Mouse (Mus musculus): Measurements from ENCODE around the gene Eri3.

Gene Eri3

DNA sequence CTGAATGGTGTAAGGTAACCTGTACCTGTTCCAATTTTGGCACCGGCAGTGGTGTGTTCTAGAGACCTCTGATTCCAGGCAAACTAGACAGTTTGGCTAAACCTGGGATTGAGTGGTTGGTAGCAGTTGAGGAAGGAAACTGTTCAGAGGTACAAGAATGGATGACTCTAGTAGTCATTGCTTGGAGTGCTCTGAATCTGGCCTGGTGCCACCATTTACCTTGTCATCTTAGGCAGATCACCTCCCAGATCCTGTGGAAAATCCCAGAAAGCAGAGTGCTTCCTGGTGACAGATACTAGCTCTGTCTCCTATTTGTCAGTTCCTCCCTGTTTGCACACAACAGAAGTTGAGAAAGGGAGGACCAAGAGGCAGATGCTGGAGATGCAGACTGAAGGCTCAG, 27.4 kb downstream of the Eri3 start:
- no peak for DNase-seq (ENCODE audit: low spot score in 2 of 2)

DNA sequence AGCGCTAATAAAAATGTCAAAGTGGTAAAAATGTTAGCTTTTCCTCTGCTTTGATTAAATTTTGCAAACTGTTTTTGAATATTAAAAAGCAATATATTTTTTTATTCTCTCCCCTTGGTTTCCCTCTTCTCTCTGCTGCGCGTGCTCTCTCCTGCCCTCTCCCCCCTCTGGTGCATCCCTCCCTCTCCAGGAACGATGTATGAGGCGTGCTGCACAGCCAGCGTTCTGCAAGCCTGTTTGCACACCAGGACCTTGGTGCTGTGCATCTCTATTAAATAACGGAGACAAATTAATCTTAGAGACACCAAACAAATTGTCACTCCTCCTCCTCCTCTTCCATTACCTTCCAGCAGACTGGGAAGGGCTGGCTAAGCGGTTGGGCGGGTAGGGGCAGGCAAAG, 31.5 kb downstream of the Eri3 start:
- no peak for DNase-seq (ENCODE audit: low spot score in 2 of 2)

DNA sequence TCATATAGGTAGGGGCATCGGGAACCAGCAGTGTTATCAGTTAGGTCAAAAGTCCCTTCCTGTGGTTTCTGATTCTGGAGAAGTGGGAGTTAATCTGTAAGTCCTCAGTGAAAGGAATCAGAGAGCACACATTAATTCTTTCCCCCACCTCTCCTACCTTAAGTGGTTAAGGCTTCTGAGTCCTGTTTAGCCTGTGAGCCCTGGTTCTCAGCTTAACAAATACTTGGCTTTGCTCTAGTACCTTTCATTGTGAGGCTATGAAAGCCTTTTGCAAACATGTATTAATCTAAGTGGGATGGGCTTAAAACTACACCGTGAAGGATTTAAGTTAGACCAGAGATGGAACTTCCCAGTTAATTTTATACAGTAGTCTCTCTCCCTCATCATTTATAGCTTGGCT, 35.8 kb downstream of the Eri3 start:
- no peak for DNase-seq (ENCODE audit: low spot score in 2 of 2)

DNA sequence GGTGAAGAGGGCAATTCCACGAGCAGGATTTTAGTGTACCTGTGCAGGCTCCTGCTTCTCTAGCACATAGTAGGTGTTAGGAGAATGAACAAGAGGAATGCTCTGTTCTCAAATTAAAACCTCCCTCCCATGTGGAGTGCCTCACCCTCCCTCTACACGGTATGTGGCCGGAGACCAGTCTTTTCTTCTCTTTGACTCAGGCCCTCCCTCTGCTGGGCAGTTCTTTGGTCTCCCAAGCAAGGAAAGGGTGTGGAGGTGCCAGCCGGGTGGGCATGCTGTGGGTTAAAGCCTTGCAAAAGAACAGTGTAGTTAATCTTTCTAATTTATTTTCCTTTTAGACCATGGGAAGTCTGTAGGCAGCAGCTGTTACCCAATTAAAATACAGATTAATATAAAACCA, 37.3 kb downstream of the Eri3 start:
- no peak for DNase-seq (ENCODE audit: low spot score in 2 of 2)

DNA sequence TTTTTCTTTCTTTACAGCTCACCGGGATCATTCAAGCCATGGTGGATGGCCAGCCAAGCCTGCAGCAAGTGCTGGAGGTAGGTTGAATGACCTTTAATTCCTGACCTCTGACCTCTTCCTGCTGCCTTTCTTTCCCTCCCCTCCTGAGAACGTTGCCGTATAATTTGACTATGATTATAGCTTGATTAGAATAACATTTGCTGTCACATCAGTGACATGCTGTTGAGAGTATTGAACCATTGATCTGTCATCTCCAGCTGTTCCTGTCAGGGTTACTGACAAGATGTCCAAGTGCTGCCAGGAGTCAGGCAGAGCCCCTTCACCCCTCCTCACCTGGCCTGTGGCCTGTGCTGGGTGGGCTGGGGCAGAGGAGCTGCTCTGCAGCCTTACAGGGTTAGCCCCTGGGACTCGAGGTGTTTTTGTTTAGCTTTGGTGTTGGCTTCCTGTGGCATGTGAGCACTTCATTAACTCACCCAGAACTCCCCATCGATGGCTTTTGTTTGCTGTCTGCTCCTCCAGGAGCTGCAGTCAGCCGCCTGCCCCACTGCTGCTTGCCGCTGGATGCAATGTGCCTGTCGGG, 39.0 kb downstream of the Eri3 start:
- no peak for DNase-seq (ENCODE audit: low spot score in 2 of 2)

DNA sequence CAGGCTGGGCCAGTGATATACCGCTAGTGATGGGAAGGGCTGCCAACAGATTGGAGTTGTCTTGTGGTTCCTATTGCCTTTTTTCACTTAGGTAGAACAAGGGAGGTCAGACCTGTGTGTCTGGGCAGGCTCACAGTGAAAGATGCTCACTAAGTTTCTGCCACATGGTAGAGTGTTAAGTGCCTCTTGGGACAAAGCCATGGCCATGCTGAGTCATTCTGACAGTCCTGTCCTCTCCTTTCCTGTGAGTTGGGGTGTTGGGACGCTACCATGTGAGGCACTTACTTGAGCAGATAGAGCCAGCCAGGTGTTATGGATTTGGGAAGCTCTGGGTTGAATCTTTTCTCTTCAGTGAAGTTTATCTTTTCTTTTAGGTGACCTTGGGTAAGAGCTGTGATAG, 40.6 kb downstream of the Eri3 start:
- DNase-seq (ENCODE audit: low spot score in 2 of 2) = no peak

DNA sequence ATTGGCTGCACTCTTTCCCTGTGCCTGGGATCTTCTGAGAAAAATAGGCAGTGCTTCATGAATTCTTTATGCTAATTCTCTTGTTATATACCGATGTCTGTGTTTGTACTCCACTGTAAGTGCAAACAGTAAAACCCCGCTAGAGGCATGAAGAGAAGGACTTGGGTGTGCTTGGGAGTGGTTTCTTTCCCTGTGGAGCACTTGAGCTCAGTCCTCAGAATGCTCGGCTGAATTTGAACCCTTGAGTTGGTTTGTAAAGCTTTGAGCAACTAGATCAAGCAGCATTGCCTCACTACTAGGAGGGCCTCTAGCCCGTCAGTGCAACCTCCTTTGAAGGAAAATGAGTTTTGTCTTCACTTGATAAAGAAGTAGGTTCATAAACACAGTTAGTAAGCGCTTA, 42.0 kb downstream of the Eri3 start:
- no peak for DNase-seq (ENCODE audit: low spot score in 2 of 2)

DNA sequence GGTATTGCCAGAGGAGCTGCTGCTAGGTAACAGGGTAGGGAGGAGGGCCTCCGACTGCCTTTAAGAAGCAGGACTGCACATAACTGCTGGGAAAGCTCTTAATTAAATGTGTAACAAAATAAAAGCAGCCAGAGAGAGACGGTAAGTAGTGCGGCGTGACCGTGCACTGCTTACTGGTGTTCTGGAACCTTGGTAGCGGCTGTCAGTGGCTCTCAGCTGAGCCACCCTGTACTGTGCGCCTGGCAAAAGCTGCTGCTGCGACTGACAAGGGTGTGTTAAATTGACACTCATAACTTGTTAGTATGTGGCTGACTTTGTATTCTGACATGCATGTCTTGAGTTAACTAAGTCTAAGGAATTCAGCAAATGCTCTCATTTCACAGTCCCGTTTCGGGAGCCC, 45.1 kb downstream of the Eri3 start:
- DNase-seq (ENCODE audit: low spot score in 2 of 2) = no peak

DNA sequence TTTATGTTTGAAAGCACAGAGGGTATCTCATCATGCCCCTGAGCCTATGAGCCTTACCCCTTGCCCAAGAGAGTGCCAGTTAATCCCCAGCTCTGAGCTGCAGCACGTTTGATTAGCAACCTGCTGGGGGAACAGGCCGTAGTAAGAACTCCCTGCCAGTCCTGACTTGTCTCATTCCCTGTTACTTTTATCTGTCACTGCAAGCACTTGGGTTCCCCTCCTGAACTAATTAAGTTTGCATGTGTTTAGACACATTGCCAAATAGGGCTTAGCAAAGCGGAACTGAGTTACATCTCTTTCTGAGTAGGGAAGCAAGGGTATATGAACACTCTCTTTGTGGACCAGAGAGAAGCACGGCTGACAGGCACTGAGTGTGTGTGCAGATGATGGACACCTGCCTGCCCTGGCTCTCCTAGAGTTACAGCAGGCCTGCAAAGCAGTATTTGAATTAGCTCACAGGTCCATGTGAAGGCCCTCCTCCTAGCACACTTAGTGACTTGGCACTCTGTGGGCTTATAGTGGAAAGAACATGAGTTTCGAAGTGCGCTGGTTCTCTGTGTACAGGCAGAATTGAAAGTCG, 49.9 kb downstream of the Eri3 start:
- DNase-seq (ENCODE audit: low spot score in 2 of 2) = no peak

DNA sequence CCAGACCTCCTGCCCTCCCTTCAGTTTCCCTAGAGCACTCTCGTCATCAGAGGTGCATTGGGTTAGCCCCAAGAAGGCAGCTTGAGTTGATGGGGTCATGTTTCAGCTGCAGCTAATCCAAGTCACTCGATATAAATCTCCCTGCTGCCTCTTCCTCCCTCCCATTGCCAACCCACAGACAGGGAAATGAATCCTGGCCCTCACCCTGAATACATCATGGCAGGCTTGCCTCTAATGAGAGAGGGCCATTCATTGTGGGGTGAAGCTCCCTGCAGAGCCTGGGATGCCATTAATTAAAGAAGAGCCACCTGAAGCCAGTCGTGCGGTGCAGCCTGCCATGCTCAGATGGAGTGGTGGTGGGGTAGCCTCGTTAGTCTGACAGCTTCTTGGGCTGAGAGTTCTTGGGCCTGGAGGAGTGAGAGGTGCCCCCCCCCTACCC, 51.2 kb downstream of the Eri3 start:
- no peak for DNase-seq (ENCODE audit: low spot score in 2 of 2)

DNA sequence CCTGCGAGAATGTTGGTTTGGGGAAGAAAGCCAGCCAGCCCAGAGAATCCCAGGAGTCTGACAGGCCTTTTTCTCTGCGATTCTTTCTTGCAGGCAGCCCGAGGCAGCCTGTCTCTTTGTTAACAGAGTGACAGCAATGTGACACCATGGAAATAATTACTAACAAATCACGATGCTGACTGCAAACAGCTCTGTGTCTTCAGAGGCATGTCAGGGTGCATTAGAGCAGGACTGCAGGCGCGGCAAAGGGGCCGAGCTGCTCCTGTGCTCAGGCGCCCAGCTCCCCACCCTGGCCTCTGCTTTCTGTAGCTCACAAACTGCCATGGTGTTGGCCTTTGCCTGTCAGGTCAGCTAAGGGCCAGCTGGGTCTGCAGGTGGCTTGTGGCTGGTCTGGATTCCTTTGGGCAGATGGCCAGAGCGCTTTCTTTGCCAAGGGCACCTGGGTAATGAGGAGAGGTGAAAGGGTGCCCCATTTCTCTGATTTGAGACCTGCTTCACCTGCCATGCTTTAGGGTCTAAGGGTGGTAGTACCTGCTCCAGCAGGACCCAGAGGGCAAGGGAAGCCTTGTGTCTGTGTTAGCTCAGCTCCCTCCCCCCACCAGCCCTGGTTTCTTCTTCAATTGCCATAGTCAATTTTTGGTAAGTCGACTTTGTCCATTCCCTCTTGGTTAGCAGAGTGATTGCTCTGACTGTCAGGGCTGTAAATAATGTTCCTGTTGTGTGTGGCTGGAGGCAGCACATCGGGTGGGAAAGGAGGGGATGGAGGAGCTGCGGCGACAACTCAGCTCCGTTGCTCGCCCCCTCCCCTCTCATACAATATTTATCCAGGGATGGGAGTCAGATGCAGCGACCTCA, 55.2 kb downstream of the Eri3 start:
- no peak for DNase-seq (ENCODE audit: low spot score in 2 of 2)

DNA sequence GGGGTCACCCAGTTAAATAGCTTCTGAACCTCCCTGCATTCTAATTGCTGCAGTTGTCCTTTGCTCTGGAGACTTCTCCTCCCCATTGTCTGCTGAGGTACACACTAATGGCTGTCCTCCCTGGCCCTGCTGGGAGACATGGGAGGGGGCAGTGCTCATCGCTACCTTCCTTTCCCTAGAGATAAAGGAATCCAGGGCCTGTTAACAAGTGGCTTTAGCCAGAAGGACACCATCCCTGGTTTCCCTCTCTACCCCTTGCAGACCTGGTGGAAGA, 55.7 kb downstream of the Eri3 start:
- DNase-seq (ENCODE audit: low spot score in 2 of 2) = no peak

DNA sequence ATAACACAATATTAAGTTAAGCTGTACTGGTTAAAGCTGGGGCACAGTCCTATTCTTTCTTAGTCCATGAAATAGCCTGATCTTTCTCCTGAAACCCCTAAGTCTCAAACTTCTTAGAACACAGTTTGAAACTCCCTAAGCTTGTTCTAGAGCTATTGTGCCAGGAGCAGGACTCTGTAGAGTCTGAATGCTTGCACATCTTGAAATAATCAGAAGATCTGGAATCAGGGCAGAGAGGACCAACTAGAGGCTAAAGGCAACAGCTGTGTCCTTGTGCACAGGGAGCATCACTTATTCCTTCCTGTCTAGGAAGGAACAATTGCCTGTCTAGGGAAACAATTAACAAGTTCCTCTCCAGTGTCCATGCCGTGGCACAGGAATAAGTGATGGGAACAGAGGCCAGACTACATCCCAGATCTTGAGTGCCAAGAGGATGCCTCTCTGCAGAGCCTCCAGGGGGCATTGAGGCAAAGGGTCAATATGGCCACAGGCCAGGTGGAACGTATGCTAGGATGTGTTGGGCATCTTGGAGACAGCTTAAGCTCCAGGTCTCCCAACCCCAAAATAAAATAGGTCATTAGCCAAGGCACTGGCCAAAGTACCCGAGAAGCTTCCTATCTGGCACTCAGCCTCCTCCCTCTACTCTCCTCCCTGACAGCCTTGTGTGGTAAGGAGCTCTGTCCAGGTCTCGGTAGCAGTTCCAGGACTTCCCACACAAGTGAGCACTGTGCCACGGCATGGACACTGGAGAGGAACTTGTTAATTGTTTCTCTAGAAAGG, 56.9 kb downstream of the Eri3 start:
- DNase-seq (ENCODE audit: low spot score in 2 of 2) = no peak

DNA sequence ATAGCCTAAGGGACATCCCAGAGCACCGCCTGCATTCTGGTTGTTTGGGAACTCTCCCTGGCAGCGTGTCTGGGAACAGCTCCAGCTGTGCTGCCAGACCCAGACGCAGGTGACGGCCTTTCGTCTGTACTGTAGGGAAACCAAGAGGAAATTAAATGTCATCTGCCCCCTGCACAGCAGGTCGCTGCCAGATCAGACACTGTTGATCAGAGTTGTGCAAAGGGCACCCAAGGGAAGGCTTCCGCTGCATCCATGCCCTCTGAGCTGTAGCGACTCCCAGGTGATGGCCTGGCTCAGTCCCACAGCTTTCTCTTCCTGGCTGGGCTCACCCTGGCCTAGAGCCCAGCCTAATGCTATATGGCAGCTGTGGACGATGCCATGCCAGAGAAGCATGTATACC, 58.1 kb downstream of the Eri3 start:
- DNase-seq (ENCODE audit: low spot score in 2 of 2) = no peak

DNA sequence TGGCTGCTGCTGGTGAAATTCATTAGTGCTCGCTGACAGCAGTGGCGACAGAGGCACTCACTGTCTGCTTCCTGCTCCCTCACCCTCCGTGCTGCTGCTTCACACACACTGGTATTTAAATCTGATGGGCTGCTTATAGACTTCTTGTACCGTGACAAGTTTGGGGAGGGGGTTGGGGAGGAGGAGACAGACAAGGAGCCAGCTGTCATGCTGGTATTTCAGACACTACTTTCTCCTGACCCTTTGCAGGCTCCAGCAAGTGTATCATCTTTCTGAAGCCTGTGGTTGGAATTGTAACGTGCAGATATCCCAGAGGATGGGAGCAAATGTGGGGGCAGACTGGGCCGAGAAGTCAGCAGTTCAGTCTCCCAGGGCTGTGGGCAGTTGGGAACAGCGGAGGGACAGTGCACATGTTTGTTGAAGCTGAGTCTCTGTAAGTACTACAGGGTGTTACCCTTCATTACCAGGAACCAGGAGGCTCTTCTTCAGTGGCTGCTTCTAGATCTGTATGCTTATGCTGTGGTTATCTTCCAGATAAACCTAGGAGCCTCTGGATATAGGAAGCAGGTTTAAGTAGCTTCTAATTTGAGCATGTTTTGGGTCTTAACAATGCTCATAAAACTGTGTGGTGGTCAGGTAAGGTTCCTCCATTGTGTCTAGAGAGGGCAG, 59.3 kb downstream of the Eri3 start:
- DNase-seq (ENCODE audit: low spot score in 2 of 2) = no peak

DNA sequence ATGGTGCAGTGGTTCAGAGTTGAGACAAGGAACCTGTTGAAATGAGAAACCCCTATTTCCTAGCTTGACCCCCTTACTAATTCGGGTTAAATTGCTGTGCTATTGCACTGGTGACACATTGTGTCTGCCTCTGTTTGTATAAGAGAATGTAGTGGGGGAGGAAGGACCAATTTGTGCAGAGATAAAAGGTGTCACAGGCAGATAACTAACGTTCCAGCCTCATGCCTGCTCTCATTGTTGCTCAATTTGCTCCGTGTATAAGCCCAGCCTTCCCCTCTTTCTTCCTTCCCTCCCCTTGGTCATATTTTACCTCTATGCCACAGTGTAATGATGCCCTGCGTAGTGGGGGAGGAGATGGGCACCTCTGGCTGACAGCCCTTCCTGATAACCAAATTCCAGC, 61.2 kb downstream of the Eri3 start:
- DNase-seq (ENCODE audit: low spot score in 2 of 2) = no peak

DNA sequence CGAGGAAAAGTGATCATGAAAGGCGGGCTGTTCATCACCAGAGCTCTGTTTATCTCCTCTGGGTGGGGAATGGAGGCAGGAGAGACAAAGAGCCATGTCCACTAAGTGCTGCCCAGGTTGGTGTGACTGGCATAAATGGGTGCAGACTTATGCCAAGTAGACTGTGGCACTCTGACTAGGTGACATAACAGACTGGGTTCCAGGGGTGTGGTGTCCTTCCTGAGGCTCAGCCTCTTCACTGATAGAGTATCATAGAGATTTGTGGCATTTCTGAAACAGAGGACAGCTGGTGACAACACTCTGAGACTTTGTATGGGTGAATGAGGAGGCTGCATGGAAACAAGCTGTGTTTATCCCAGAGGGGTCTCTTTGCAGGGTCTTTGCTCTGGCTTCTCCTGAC, 61.6 kb downstream of the Eri3 start:
- DNase-seq (ENCODE audit: low spot score in 2 of 2) = no peak

DNA sequence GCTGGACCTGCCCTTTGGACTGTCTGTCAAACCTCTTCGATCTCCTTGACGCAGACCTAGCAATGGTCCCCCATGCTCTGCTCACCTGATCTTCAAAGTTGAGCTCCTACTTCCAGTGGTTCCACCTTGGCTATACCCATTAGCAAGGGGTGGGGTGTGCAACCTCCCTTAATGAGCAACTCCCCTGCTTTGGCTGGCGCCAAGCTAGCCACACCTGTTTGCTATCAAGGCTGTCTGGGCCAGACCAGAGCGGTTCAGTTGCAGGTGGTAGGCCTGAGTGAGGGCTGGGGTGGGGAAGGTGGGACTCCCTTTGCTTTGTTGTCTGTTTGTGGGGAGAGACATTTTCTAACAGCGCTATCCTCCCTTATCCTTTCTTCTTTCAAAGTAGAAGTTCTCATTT, 62.5 kb downstream of the Eri3 start:
- no peak for DNase-seq (ENCODE audit: low spot score in 2 of 2)

DNA sequence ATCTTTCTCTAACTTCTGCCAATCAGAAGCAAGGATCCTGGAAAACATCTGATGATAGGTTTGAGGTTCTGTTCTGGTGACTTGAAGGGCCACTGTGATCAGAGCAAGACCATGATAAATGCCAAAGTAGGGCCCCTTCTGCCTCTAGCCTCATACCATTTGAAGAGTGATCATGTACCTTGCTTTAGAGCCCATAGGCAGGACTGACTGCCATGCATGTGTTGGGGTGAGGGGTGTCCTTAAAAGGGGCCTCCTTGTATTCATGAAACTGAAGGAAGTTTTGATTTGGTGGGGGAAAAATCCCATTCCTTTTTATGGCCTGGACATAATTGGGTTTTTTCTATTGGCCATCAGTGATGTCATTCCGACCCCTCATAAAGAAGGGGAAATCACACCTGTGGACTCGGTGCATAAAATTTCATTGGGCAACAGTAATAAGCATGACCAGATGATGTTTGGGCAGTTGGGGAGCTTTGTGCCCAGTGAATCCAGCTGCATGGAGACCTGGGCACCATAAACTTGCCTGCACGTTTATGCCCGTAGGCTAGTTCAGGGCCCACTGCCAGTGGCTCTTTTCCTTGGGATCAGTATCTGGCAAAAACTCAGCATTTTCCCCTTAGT, 63.1 kb downstream of the Eri3 start:
- DNase-seq (ENCODE audit: low spot score in 2 of 2) = no peak

DNA sequence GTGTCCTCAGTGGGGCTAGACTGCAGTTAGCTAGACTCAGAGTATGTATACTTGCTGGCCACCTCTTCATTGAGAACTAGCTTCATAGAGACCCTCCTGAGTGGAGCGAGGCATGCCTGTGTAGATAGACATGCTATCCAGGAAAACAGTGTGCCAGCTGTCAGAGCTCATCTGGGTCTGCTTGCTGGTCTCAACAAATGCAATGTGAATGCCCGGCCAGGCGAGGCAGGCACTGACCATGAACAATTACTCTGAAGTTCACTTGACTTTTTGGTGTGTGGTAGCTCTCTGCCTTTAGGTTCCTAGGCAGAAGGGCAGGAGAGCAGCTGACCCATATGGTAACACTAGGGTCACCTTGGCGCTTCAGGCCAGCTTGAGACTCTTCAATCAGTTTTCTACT, 66.4 kb downstream of the Eri3 start:
- no peak for DNase-seq (ENCODE audit: low spot score in 2 of 2)

DNA sequence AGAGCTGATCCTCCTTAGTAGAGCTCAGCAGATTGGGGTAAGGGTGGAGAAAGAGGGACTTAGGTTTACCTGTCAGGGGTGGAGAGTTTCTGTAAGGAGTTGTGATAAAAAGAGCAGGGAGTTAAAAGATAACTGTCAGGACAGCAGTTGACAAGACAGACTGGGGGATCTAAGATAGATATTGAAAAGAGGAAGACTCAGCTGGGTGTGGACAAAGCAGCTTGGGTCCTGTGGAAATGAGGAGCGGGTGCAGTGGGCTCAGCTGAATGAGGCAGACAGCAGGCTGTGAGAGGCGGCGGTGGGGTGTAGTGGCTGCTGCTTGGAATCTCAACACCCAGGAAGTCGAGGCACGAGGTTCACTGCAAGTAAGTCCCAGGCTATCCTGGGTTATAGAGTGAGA, 72.1 kb downstream of the Eri3 start:
- no peak for DNase-seq (ENCODE audit: low spot score in 2 of 2)

DNA sequence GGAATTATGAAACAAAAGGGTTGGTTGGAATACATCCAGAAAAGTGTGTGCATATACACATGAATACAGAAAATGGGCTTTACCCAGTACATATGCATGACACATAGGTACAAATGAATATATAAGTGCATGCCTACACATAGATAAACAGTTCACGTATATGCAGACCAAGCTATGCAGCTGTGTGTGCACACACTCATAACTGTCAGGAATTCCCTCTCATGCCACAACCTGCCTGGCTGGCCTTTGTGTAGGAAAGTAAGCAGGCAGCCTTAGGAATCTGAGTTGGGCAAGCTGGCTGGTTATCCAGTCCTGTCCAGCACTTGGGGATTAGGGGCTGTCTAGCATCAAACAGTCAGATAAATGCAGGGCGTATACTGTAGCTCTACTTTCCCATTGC, 72.9 kb downstream of the Eri3 start:
- DNase-seq (ENCODE audit: low spot score in 2 of 2) = peak in 1 of 2 experiments; percentile 21

Measured in urinary bladder, postnatal 36 days (tissue).